ENCODE assay signal across 8 mouse cellular contexts in genomic region chr3:122814531-122814930, GRCm38 (mm10).
DNase-seq lines count a peak whose midpoint lies in the region; ATAC-seq lines count a peak whose summit lies in the region.

No protein-coding gene starts in this region.

- H3K36me3 ChIP-seq in hindbrain, embryonic 16.5 days (ENCODE audit: control insufficient read depth, insufficient read depth, low read length): no peaks in the 10 kb centered on the region
- no peaks in the 10 kb centered on the region for H3K36me3 ChIP-seq in hindbrain, embryonic 13.5 days
- no peaks in the 10 kb centered on the region for H3K36me3 ChIP-seq in embryonic facial prominence, embryonic 14.5 days (ENCODE audit: control insufficient read depth, insufficient read depth, low read length)
- peaks cover 34% of the 10 kb centered on the region for H3K36me3 ChIP-seq in intestine, embryonic 14.5 days (ENCODE audit: control insufficient read depth, insufficient read depth, low read length)

- no peak overlapping the region for H3K4me3 ChIP-seq in hindbrain, embryonic 16.5 days (ENCODE audit: low read length)
- no peak overlapping the region for H3K4me3 ChIP-seq in hindbrain, embryonic 13.5 days
- H3K4me3 ChIP-seq in embryonic facial prominence, embryonic 14.5 days (ENCODE audit: low read depth, low read length): no peak overlapping the region
- no peak overlapping the region for H3K4me3 ChIP-seq in intestine, embryonic 14.5 days (ENCODE audit: low read depth, low read length)

- no peaks in the 10 kb centered on the region for H3K27me3 ChIP-seq in hindbrain, embryonic 16.5 days (replicated peaks; ENCODE audit: control insufficient read depth, insufficient read depth, low read length)
- H3K27me3 ChIP-seq in hindbrain, embryonic 13.5 days: no peaks in the 10 kb centered on the region
- H3K27me3 ChIP-seq in embryonic facial prominence, embryonic 14.5 days (replicated peaks; ENCODE audit: control insufficient read depth, insufficient read depth, low read length): no peaks in the 10 kb centered on the region
- H3K27me3 ChIP-seq in intestine, embryonic 14.5 days (replicated peaks; ENCODE audit: control insufficient read depth, insufficient read depth, low read length): no peaks in the 10 kb centered on the region

- H3K9me3 ChIP-seq in hindbrain, embryonic 16.5 days (ENCODE audit: control insufficient read depth, low read length): no peaks in the 10 kb centered on the region
- H3K9me3 ChIP-seq in hindbrain, embryonic 13.5 days: no peaks in the 10 kb centered on the region
- H3K9me3 ChIP-seq in embryonic facial prominence, embryonic 14.5 days (ENCODE audit: control insufficient read depth, low read length): no peaks in the 10 kb centered on the region
- 0 out of 2 replicates have a peak, but pooled peaks cover 3% of the 10 kb centered on the region for H3K9me3 ChIP-seq in intestine, embryonic 14.5 days (ENCODE audit: control insufficient read depth, low read length)

- 61% methylated on average over 4 of the region's 4 CpGs for WGBS in hindbrain, embryonic 16.5 days
- WGBS in hindbrain, embryonic 13.5 days: 67% methylated on average over 4 of the region's 4 CpGs
- 38% methylated on average over 4 of the region's 4 CpGs for WGBS in embryonic facial prominence, embryonic 14.5 days
- 26% methylated on average over 4 of the region's 4 CpGs for WGBS in intestine, embryonic 14.5 days

- H3K9ac ChIP-seq in hindbrain, embryonic 16.5 days (ENCODE audit: low read depth, low read length): no peak overlapping the region
- no peak overlapping the region for H3K9ac ChIP-seq in hindbrain, embryonic 13.5 days
- H3K9ac ChIP-seq in embryonic facial prominence, embryonic 14.5 days (ENCODE audit: low read depth, low read length): no peak overlapping the region
- no peak overlapping the region for H3K9ac ChIP-seq in intestine, embryonic 14.5 days (ENCODE audit: low read length)

- DNase-seq in embryonic facial prominence, embryonic 14.5 days (ENCODE audit: low spot score): peak; percentile 79
- no peak for DNase-seq in intestine, embryonic 14.5 days (ENCODE audit: low spot score)
- peak; percentile 47 for DNase-seq in lung, postnatal 36 days
- no peak for DNase-seq in thymus, postnatal 14 days
- no peak for DNase-seq in cerebellum, postnatal 4 days (ENCODE audit: low spot score in 2 of 2)
- DNase-seq in spleen, postnatal 36 days (ENCODE audit: low spot score in 2 of 2): no peak

- no peak overlapping the region for H3K27ac ChIP-seq in hindbrain, embryonic 16.5 days (ENCODE audit: low read depth, low read length)
- no peak overlapping the region; the same call in 1 of the 2 replicates for H3K27ac ChIP-seq in hindbrain, embryonic 13.5 days
- peak overlapping the region; percentile 63 for H3K27ac ChIP-seq in embryonic facial prominence, embryonic 14.5 days (replicated peaks; ENCODE audit: low read depth, low read length)
- peak overlapping the region; percentile 89 for H3K27ac ChIP-seq in intestine, embryonic 14.5 days (ENCODE audit: low read depth)

- peak; percentile 42; the same call in 1 of the 2 replicates for ATAC-seq in hindbrain, embryonic 16.5 days
- no peak for ATAC-seq in hindbrain, embryonic 13.5 days (ENCODE audit: low FRiP score)
- ATAC-seq in embryonic facial prominence, embryonic 14.5 days (ENCODE audit: low read depth): peak; percentile 74; the same call in 1 of the 2 replicates
- peak; percentile 80 for ATAC-seq in intestine, embryonic 14.5 days (replicated peaks; ENCODE audit: low FRiP score, low TSS enrichment, low read depth)

- no peaks in the 10 kb centered on the region for H3K4me1 ChIP-seq in hindbrain, embryonic 16.5 days (ENCODE audit: control insufficient read depth, insufficient read depth, low read depth, low read length)
- 0 out of 2 replicates have a peak, but pooled peaks cover 10% of the 10 kb centered on the region for H3K4me1 ChIP-seq in hindbrain, embryonic 13.5 days (replicated peaks)
- H3K4me1 ChIP-seq in embryonic facial prominence, embryonic 14.5 days (ENCODE audit: control insufficient read depth, insufficient read depth, low read length): peaks cover 8% of the 10 kb centered on the region; the same call in 1 of the 2 replicates
- H3K4me1 ChIP-seq in intestine, embryonic 14.5 days (replicated peaks; ENCODE audit: control insufficient read depth, insufficient read depth, low read length): peaks cover 23% of the 10 kb centered on the region

- no peak overlapping the region for H3K4me2 ChIP-seq in hindbrain, embryonic 16.5 days (ENCODE audit: low read length)
- H3K4me2 ChIP-seq in hindbrain, embryonic 13.5 days: no peak overlapping the region
- no peak overlapping the region for H3K4me2 ChIP-seq in embryonic facial prominence, embryonic 14.5 days (ENCODE audit: low read depth, low read length)
- H3K4me2 ChIP-seq in intestine, embryonic 14.5 days (ENCODE audit: low read length): no peak overlapping the region

Comparison
In these comparisons a context has a peak if more than half of its experiments do, and no peak if none do; other contexts are left out.
1. H3K27ac ChIP-seq: peak in embryonic facial prominence, embryonic 14.5 days (single experiment) and intestine, embryonic 14.5 days (single experiment); none in hindbrain, embryonic 16.5 days (single experiment) and hindbrain, embryonic 13.5 days (single experiment).
2. DNase-seq: peak in embryonic facial prominence, embryonic 14.5 days (single experiment) and lung, postnatal 36 days (single experiment); none in intestine, embryonic 14.5 days (single experiment), thymus, postnatal 14 days (single experiment), cerebellum, postnatal 4 days (0 of 2) and spleen, postnatal 36 days (0 of 2).